Mouse (Mus musculus) common myeloid progenitor, adult 5-6 weeks (primary cell): ENCODE results near the gene Nfib. TPM values are rescaled to one million over a fixed set of nuclear protein-coding genes. Genes with fewer than 3 reads are reported as not detected.

Experiments
- ATAC-seq: replicated peaks from 2 replicates; pipeline ENCODE4 v1.8.0; 2016; ENCODE audit warnings: low read depth, mild to moderate bottlenecking, moderate TSS enrichment, inconsistent platforms; ENCODE audit not compliant: poor library complexity, severe bottlenecking
- total RNA-seq: library from RNA; stranded (forward); fragments of 200-1000, 187-1606 nt; gene quantifications from 2 replicates; pipeline ENCODE4 v1.2.3, GENCODE M21; 2017

Nfib gene
- total RNA-seq, 1 experiment from 2014 or later, result not detected

- no peak for ATAC-seq
These were observed 201.6 kb downstream of the Nfib start for GRCm38 (mm10) chr4:82504015-82504283.

GRCm38 (mm10) chr4:82503274-82504014 lies 202.1 kb downstream of the Nfib start:
- ATAC-seq, result no peak

GRCm38 (mm10) chr4:82502611-82503010 lies 202.9 kb downstream of the Nfib start:
- ATAC-seq, result no peak

- no peak for ATAC-seq
These were observed 203.5 kb downstream of the Nfib start for GRCm38 (mm10) chr4:82502012-82502411.

GRCm38 (mm10) chr4:82500578-82501098 lies 204.9 kb downstream of the Nfib start:
- ATAC-seq, result peak; percentile 56

GRCm38 (mm10) chr4:82499725-82500577 lies 205.6 kb downstream of the Nfib start:
- no peak for ATAC-seq

GRCm38 (mm10) chr4:82499238-82499637 lies 206.3 kb downstream of the Nfib start:
- no peak for ATAC-seq

GRCm38 (mm10) chr4:82497671-82498631 lies 207.6 kb downstream of the Nfib start:
- ATAC-seq, result no peak

GRCm38 (mm10) chr4:82497141-82497566 lies 208.4 kb downstream of the Nfib start:
- ATAC-seq, result no peak

GRCm38 (mm10) chr4:82496383-82496782 lies 209.2 kb downstream of the Nfib start:
- no peak for ATAC-seq

- ATAC-seq, result no peak
These were observed 209.9 kb downstream of the Nfib start for GRCm38 (mm10) chr4:82495605-82496004.

GRCm38 (mm10) chr4:82494829-82495228 lies 210.7 kb downstream of the Nfib start:
- no peak for ATAC-seq

- no peak for ATAC-seq
These were observed 211.1 kb downstream of the Nfib start for GRCm38 (mm10) chr4:82494424-82494823.

- no peak for ATAC-seq
These were observed 211.7 kb downstream of the Nfib start for GRCm38 (mm10) chr4:82493865-82494264.

- ATAC-seq, result no peak
These were observed 212.2 kb downstream of the Nfib start for GRCm38 (mm10) chr4:82493363-82493762.

GRCm38 (mm10) chr4:82492737-82493136 lies 212.8 kb downstream of the Nfib start:
- ATAC-seq, result no peak

GRCm38 (mm10) chr4:82489939-82490338 lies 215.6 kb downstream of the Nfib start:
- no peak for ATAC-seq

- no peak for ATAC-seq
These were observed 219.6 kb downstream of the Nfib start for GRCm38 (mm10) chr4:82485910-82486309.

- ATAC-seq, result no peak
These were observed 221.7 kb downstream of the Nfib start for GRCm38 (mm10) chr4:82483871-82484270.

GRCm38 (mm10) chr4:82483298-82483697 lies 222.3 kb downstream of the Nfib start:
- no peak for ATAC-seq
